Mouse (Mus musculus): Measurements from ENCODE around the gene Slc25a30.
"Not testable (repeated sequence)": the region's sequence is repeated elsewhere in the genome, so short reads cannot be mapped to it uniquely, and the experiment has no call there.

The Slc25a30 gene

GRCm38 (mm10) chr14:75794726-75795125 is 7.9 kb upstream of the Slc25a30 start:
- in situ Hi-C loops (cut with MboI; ENCODE audit: unreplicated experiment in 2 of 2), result loop anchor here in 1 of 2 experiments (5.0 kb wide), 1 partner anchor 33 kb away; no protein-coding TSS in a partner anchor

GRCm38 (mm10) chr14:75794324-75794723 is 7.5 kb upstream of the Slc25a30 start:
- in situ Hi-C loops (cut with MboI; ENCODE audit: unreplicated experiment in 2 of 2), result loop anchor here in 1 of 2 experiments (5.0 kb wide), 1 partner anchor 33 kb away; no protein-coding TSS in a partner anchor

GRCm38 (mm10) chr14:75793110-75793509 is 6.3 kb upstream of the Slc25a30 start:
- in situ Hi-C loops (cut with MboI; ENCODE audit: unreplicated experiment in 2 of 2), result loop anchor here in 1 of 2 experiments (5.0 kb wide), 1 partner anchor 34 kb away; no protein-coding TSS in a partner anchor

- in situ Hi-C loops (cut with MboI; ENCODE audit: unreplicated experiment in 2 of 2), result loop anchor here in 1 of 2 experiments (5.0 kb wide), 1 partner anchor 36 kb away; no protein-coding TSS in a partner anchor
Observed at GRCm38 (mm10) chr14:75791372-75791771, 4.5 kb upstream of the Slc25a30 start.

GRCm38 (mm10) chr14:75790411-75790996 is 3.7 kb upstream of the Slc25a30 start:
- in situ Hi-C loops (cut with MboI; ENCODE audit: unreplicated experiment in 2 of 2), result loop anchor here in 1 of 2 experiments (5.0 kb wide), 1 partner anchor 37 kb away; no protein-coding TSS in a partner anchor

- in situ Hi-C loops (cut with MboI; ENCODE audit: unreplicated experiment in 2 of 2), result no loop called here
Observed at GRCm38 (mm10) chr14:75789291-75789690, 2.5 kb upstream of the Slc25a30 start.

- in situ Hi-C loops (cut with MboI; ENCODE audit: unreplicated experiment in 2 of 2), result no loop called here
Observed at GRCm38 (mm10) chr14:75787794-75788175, 948 bp upstream of the Slc25a30 start.

- in situ Hi-C loops (cut with MboI; ENCODE audit: unreplicated experiment in 2 of 2), result no loop called here
Observed at GRCm38 (mm10) chr14:75786424-75786867, 391 bp downstream of the Slc25a30 start.

GRCm38 (mm10) chr14:75779913-75780312 is 6.9 kb downstream of the Slc25a30 start:
- in situ Hi-C loops (cut with MboI; ENCODE audit: unreplicated experiment in 2 of 2), result no loop called here

- in situ Hi-C loops (cut with MboI; ENCODE audit: unreplicated experiment in 2 of 2), result no loop called here
Observed at GRCm38 (mm10) chr14:75776637-75777036, 10.2 kb downstream of the Slc25a30 start.

GRCm38 (mm10) chr14:75773431-75773830 is 13.4 kb downstream of the Slc25a30 start:
- in situ Hi-C loops (cut with MboI; ENCODE audit: unreplicated experiment in 2 of 2), result no loop called here

- in situ Hi-C loops (cut with MboI; ENCODE audit: unreplicated experiment in 2 of 2), result not testable (repeated sequence)
Observed at GRCm38 (mm10) chr14:75772407-75772806, 14.4 kb downstream of the Slc25a30 start.

- in situ Hi-C loops (cut with MboI; ENCODE audit: unreplicated experiment in 2 of 2), result no loop called here
Observed at GRCm38 (mm10) chr14:75771101-75771501, 15.7 kb downstream of the Slc25a30 start.

GRCm38 (mm10) chr14:75769334-75769733 is 17.5 kb downstream of the Slc25a30 start:
- in situ Hi-C loops (cut with MboI; ENCODE audit: unreplicated experiment in 2 of 2), result no loop called here

- in situ Hi-C loops (cut with MboI; ENCODE audit: unreplicated experiment in 2 of 2), result no loop called here
Observed at GRCm38 (mm10) chr14:75768275-75768608, 18.6 kb downstream of the Slc25a30 start.

- in situ Hi-C loops (cut with MboI; ENCODE audit: unreplicated experiment in 2 of 2), result no loop called here
Observed at GRCm38 (mm10) chr14:75767492-75768274, 19.2 kb downstream of the Slc25a30 start.

GRCm38 (mm10) chr14:75761028-75761805 is 25.6 kb downstream of the Slc25a30 start:
- in situ Hi-C loops (cut with MboI; ENCODE audit: unreplicated experiment in 2 of 2), result loop anchor here in 1 of 2 experiments (5.0 kb wide), 1 partner anchor 694 kb away; no protein-coding TSS in a partner anchor

- in situ Hi-C loops (cut with MboI; ENCODE audit: unreplicated experiment in 2 of 2), result loop anchor here in 1 of 2 experiments (10.0 kb wide), 1 partner anchor 1004 kb away; no protein-coding TSS in a partner anchor
Observed at GRCm38 (mm10) chr14:75758401-75758800, 28.4 kb downstream of the Slc25a30 start.

GRCm38 (mm10) chr14:75757821-75758220 is 29.0 kb downstream of the Slc25a30 start:
- in situ Hi-C loops (cut with MboI; ENCODE audit: unreplicated experiment in 2 of 2), result loop anchor here in 1 of 2 experiments (10.0 kb wide), 1 partner anchor 1003 kb away; no protein-coding TSS in a partner anchor

GRCm38 (mm10) chr14:75756971-75757370 is 29.9 kb downstream of the Slc25a30 start:
- in situ Hi-C loops (cut with MboI; ENCODE audit: unreplicated experiment in 2 of 2), result loop anchor here in 1 of 2 experiments (10.0 kb wide), 1 partner anchor 1002 kb away; no protein-coding TSS in a partner anchor
